21 mouse cellular contexts compared by ENCODE assay signal in genomic region chr11:60799977-60800376, GRCm38 (mm10).
"Had no signal": no experiment of that assay in that cellular context is flagged by ENCODE, and none has a peak within 500 bp of the region (broad histone marks: within the 10 kb centered on the region; RNA-seq: fewer than 3 reads in every experiment).

No protein-coding gene starts in this region.

- H3K27me3 ChIP-seq: limb, embryonic 13.5 days; liver, embryonic 13.5 days; midbrain, embryonic 12.5 days; midbrain, embryonic 15.5 days; neural tube, embryonic 13.5 days had no signal

- H3K27ac ChIP-seq: limb, embryonic 10.5 days; limb, embryonic 13.5 days; liver, embryonic 13.5 days; macrophage; midbrain, embryonic 12.5 days; midbrain, embryonic 15.5 days; neural tube, embryonic 13.5 days had no signal

- ATAC-seq: intestine, embryonic 16.5 days; lung, postnatal 0 days; midbrain, embryonic 15.5 days had no signal

- H3K9ac ChIP-seq: limb, embryonic 13.5 days; liver, embryonic 13.5 days; lung, embryonic 14.5 days; midbrain, embryonic 12.5 days; midbrain, embryonic 15.5 days; neural tube, embryonic 13.5 days had no signal

- H3K36me3 ChIP-seq: midbrain, embryonic 15.5 days; neural tube, embryonic 13.5 days had no signal

- H3K4me3 ChIP-seq: limb, embryonic 10.5 days; limb, embryonic 13.5 days; liver, embryonic 13.5 days; midbrain, embryonic 12.5 days; midbrain, embryonic 15.5 days; myocyte; neural tube, embryonic 13.5 days had no signal

- H3K9me3 ChIP-seq: limb, embryonic 10.5 days; limb, embryonic 13.5 days; liver, embryonic 13.5 days; midbrain, embryonic 12.5 days; midbrain, embryonic 15.5 days; neural tube, embryonic 13.5 days had no signal

- H3K4me1 ChIP-seq: limb, embryonic 10.5 days; limb, embryonic 13.5 days; midbrain, embryonic 12.5 days; midbrain, embryonic 15.5 days; neural tube, embryonic 13.5 days had no signal

- H3K4me2 ChIP-seq: limb, embryonic 13.5 days; liver, embryonic 13.5 days; lung, embryonic 14.5 days; midbrain, embryonic 12.5 days; midbrain, embryonic 15.5 days; neural tube, embryonic 13.5 days had no signal

- DNase-seq: kidney, adult 2 months; kidney, postnatal 10 days; kidney, postnatal 36 days; layer of hippocampus, adult 9-11 months; liver; liver, embryonic 13.5 days; lung, embryonic 14.5 days; retina, postnatal 1 day; right cerebral cortex, postnatal 25 days; thymus, adult 2 months; thymus, postnatal 14 days; thymus, postnatal 4 days had no signal
